Mouse (Mus musculus) adrenal gland, adult 8-10 months (tissue): Measurements from ENCODE around the gene Cfap97d2. TPM values are rescaled to one million over a fixed set of nuclear protein-coding genes. Genes with fewer than 3 reads are reported as not detected.
A peak's percentile ranks its signal among the peaks of the same experiment; 100 is the strongest.
"Not testable (repeated sequence)": the region's sequence is repeated elsewhere in the genome, so short reads cannot be mapped to it uniquely, and the experiment has no call there.

ENCODE experiments used
- DNase-seq: peaks from one replicate; pipeline ENCODE4 v3.0.0; 2022
- total RNA-seq, 4 experiments: library from RNA; stranded (reverse); gene quantifications; 2 replicates each; pipeline ENCODE4 v1.2.4; 2022

Cfap97d2 gene
- total RNA-seq, 4 experiments from 2014 or later = 0.37 to 0.67 (median 0.45) TPM; not detected in 1

DNA sequence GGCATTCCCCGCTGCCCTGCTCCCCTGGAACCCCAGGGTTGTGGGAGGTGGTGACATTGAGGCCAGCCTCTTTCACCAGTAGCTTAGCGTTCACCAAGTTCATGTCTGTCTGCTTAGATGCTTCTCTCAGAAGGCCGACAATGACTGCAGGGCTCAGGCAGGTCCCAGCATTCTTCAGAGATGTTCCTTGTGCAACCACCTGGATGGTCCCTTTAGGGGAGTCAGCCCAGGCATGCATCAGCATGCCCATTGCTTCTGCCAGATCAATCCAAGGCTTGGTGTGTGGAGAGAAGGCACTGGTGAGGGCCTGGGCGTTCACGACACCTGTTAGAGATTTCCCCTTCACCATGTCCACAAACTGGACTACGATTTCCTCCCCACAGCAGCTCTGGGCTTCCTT, 40.5 kb downstream of the Cfap97d2 start:
- not testable (repeated sequence) for DNase-seq

DNA sequence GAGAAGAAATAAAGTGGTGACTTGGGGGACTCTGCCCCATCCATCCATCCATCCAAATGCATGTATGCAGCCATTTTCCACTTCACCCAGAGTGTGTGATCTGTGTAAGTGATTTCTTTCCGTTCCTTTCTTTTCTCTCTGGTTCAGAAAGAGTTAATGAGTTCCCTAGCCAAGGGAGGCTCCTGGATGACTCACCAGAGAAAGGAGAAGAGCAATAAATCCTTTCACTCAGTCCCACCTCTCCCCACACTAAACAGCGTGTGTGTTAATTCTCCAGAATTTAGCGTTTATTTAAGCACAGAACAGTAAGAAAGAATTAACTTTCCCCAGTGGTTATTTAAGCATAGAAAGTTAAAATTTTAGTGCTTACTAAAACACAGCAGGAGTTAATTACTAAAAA, 41.9 kb downstream of the Cfap97d2 start:
- DNase-seq = no peak

DNA sequence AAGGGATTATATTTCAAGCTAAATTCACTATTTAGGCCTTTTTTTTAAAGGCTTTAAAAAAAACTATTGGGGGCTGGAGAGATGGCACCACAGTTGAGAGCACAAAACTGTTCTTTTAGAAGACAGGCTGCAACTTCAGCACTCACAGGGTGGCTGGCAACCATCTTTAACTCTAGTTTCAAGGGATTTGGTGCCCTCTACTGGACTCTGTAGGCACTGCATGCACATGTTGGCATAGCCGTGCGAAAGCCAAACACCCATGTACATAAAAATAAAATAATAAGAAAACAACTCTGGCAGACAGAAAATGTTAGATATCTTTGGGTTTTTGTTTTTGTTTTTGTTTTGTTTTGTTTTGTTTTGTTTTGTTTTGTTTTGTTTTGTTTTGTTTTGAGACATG, 48.0 kb downstream of the Cfap97d2 start:
- peak; percentile 43 for DNase-seq

DNA sequence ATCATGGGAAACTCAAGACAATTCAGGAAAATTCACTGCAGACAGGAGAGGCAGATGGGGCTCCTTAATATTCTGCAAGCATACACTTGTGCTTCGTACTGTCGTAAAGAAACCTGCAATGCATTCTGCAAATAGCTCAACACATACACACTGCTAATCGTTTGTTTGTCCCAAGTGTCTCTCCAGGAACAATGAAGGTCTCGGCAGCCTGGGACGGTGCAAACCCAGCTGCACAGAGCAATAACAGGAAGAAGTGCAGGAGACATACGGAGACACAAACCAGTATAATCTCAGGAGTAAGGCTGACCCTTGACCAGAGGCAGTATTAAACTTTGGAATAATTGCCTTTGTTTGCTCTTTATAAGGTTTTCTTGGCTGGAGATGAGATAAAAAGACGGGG, 50.8 kb downstream of the Cfap97d2 start:
- DNase-seq = no peak

DNA sequence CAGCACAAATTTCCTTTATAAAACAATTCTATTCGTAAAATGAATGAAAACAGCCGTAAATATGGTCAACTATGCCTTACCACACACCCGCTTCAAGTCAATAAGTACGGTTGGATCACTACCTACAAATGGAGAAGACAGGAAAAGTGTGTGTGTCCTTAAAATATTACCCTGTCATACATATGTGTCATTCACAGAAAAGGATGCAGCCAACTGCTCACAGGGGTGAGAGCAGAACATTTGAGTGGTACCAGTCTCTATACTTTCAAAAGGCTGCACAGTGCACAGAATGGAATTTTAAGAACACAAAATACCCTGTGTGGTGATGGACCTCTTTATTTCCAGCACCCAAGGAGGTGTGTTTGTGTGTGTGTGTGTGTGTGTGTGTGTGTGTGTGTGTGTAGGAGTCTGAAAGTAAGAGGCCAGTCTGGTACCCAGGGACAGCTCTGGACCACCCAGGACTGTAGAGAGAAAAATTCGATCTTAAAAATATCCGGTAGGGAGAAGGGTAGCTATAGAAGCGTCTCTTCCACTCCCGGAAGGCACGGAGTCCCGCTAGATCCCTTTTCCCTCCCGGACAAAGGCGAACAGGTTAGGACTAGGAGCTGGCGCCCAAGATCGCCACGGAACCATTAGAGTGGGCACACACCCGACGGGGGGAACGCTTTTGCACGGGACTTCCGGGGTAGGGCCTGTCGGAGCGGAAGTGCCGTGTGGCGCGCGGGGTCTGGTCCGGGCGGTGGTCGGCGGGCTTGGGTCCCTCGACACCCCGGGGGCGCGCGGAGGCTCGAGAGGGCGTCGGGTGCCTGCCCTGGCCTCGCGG, 51.5 kb downstream of the Cfap97d2 start, which contains the start of gene Cdc16:
Cdc16 (plus strand) TSS at position 695 of the 823 bp plus-strand sequence.
- peak; percentile 78 for DNase-seq

DNA sequence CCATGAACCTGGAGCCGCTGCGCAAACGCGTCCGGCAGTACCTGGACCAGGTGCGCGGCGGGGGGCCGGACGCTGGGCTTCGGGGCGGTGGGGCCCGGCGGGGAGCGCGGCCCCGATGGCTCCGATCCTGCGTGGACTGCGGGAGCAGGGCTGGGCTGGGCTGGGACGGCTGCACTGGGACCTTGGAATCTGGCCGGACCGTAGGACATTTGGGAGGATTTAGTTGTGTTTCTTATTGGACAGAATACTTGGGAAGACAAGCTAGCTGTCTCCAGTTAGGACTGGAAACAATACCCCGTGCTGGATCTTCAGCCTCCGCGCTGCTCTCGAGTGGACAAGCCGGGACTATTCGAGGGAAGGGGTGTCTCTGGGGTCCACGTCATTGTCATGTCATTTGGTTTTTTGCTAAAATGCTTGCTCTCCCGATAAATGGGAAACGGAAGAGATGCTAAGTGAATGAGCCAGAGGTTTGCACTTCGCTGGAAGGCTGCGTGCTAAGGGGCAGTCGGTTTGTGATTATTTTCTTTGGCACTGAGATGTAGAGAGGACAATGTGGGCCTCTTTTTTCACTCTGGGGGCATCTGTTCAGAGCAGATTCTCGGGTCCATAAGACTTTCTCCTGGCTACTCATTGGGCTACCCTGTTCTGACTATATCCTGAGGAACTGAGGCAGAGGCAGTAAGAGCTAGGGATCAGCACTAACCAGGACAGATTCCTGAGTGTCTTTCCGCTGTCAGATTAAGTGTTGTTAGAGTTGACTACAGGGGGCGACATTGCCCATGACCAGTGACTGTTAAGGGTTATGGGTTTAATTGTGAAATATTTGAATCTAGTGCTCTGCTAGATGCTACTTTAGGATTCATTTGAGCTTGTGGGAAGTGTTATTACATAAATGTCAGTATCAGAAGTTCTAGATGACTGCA, 52.4 kb downstream of the Cfap97d2 start:
- DNase-seq = no peak

DNA sequence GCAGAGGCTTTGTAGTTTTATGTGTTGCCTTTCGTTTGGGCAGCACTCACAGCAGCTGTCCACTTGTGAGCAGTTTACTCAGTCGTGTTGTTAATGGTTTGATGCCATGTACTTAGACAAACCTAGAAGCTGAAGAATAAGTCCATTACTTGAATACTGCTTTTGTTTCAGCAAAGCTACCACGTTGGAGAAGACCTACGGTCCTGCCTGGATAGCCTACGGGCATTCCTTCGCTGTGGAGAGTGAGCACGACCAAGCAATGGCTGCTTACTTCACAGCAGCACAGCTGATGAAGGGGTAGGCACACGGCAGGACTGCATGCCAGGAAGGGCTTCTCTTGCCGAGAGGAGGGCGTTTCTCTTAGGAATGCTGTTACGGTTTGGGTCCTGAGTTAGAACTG, 63.5 kb downstream of the Cfap97d2 start:
- no peak for DNase-seq

DNA sequence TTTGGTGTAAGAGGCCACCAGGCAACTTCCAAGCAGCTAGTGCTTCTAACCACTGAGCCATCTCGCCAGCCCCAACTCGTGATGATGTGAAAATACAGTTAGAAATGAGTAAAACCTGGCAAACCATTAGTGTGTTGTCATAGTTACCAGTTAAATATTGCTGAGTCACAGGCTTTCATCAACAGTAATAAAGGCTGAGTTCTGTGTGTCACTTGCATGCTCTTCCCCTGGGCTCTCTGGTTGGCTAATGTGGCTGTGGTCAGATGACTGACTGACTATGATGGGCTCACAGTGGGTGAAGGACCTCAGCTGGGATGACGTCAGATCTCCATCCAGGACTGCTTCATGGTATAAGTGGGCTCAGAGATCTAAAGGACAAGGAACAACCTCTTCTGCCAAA, 74.8 kb downstream of the Cfap97d2 start:
- peak; percentile 15 for DNase-seq

DNA sequence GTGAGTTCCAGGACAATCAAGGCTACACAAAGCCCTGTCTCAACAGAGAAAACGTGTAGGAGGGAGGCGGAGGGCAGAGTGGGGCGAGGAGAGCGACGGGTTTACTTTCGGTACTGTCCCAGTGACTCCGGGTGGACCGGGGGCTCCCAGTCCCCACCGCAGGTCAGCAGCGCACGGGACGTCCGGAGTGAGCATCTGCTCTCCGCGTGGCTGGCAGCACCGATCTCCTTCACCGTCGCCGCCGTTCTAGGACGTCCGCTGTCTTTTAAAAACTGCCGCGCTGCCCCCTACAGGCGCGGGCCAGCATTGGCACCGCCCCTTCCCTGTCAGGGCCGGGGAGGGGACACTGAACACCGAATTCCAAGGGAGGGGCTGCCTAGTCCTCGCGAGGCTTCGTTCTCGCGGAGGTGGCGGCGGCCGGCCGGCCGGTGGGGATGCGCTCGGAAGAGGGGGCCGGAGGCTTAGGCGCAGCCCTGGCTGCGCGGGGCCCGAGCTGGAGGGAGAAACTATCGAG, 79.6 kb downstream of the Cfap97d2 start, which contains the start of gene Upf3a:
Upf3a (plus strand) TSS at position 366 of the 514 bp plus-strand sequence.
- peak; percentile 90 for DNase-seq

DNA sequence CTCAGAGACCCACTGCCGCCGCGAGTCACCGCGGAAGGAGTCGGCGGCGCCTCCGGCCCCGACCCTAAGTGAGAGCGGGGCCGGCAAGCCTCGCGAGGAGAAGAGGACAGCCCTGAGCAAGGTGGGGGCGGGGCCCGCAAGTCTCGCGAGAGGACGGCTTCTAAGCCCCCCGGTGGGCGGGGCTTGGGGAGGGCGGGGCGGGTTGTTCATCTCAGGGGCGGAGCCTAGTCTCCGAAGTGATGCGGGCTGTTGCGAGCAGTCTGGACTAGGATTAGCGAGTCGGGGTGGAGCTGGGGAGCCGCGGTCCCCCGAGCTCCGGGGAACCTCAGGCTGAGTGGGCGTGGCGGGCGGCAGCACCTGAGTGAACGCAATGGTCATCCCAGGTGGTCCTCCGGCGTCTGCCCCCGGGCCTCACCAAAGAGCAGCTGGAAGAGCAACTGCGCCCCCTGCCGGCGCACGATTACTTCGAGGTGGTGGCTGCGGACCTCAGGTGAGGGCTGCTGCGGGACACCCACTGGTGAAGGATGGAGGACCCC, 80.1 kb downstream of the Cfap97d2 start:
- DNase-seq = peak; percentile 89

DNA sequence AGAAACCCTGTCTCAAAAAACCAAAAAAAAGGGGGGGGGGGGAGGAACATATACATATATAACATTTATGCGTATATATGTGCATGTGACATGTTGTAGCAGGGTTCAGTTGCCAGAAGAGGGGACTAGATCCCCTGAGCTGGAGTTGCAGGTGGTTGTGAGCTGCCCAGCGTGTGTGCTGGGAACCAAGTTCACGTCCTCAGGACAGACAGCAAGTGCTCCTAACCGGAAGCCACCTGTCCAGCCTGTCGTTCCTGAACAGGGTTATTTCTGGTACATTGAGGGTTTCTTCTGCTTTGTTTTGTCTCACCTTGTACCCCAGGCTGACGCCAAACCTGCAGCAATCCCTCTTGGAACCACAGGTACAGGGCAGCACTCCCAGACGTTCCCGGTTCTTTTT, 83.9 kb downstream of the Cfap97d2 start:
- no peak for DNase-seq

Other genes starting within 250 kb of the Cfap97d2 start
- gene Gas6, start 211.4 kb upstream of the Cfap97d2 start, total RNA-seq = 1,000 to 10,000 TPM in 1 of 4 experiments, 100 to 1,000 TPM in 3; 130 to 1,084 (median 297) TPM
- not detected for gene 1700029H14Rik, start 143.4 kb upstream of the Cfap97d2 start, total RNA-seq
- 10 to 100 TPM; 27.8 to 46.6 (median 33.1) TPM for gene Rasa3, start 28.3 kb upstream of the Cfap97d2 start, total RNA-seq
- 10 to 100 TPM; 57.9 to 64.6 (median 61.9) TPM for gene Cdc16, start 51.8 kb downstream of the Cfap97d2 start, total RNA-seq
- 10 to 100 TPM; 24.9 to 36.0 (median 32.3) TPM for gene Upf3a, start 79.7 kb downstream of the Cfap97d2 start, total RNA-seq
- gene AF366264, start 132.5 kb downstream of the Cfap97d2 start, total RNA-seq = not detected
- 10 to 100 TPM; 23.3 to 30.3 (median 29.1) TPM for gene Champ1, start 163.8 kb downstream of the Cfap97d2 start, total RNA-seq
- 10 to 100 TPM; 15.6 to 19.5 (median 18.3) TPM for gene Coprs, start 184.4 kb downstream of the Cfap97d2 start, total RNA-seq